ENCODE assay signal across 11 mouse cellular contexts in the genomic region with DNA sequence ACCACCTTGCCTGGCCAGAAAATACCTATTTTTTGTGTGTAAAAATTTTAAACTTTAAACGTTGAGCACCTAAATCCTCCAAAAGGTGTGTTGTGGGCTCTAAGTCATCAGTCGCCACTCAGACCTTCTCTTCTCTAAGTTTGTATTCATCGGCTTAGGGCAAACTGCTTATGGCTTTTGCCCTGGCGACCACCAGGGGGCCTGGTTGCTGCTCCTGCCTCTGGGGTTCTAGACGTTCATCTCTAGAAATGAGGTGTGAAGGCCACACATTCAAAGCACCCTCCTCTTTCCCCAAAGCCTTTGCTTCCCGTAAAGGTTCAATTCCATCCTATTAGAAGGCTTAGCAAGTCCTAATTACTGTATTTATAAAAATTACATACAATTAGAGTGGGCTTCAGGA.
A peak's percentile ranks its signal among the peaks of the same experiment; 100 is the strongest.
DNase-seq lines count a peak whose midpoint lies in the region; ATAC-seq and TF ChIP-seq lines count a peak whose summit lies in the region.
"Had no signal": no experiment of that assay in that cellular context is flagged by ENCODE, and none has a peak within 500 bp of the region (broad histone marks: within the 10 kb centered on the region; RNA-seq: fewer than 3 reads in every experiment).

No protein-coding gene starts in this region.

- TF ChIP-seq CTCF in layer of hippocampus, adult 2 months (conservative IDR thresholded peaks at IDR 0.05), result peak; percentile 76
- TF ChIP-seq CTCF in bone marrow, adult 2 months (IDR thresholded peaks at IDR 0.05; ENCODE audit: control insufficient read depth, insufficient read depth, low read length), result peak; percentile 63

- ATAC-seq in CD4-positive, CD25-positive, alpha-beta regulatory T cell, adult 4 months, result no peak

- H3K4me1 ChIP-seq in bone marrow, adult 2 months (ENCODE audit: control insufficient read depth, insufficient read depth, low read length), result no peaks in the 10 kb centered on the region; the same call in 1 of the 2 replicates
- H3K4me1 ChIP-seq: heart, embryonic 15.5 days; limb, embryonic 12.5 days had no signal

- H3K4me3 ChIP-seq in layer of hippocampus, adult 2 months, result no peak overlapping the region
- H3K4me3 ChIP-seq in bone marrow, adult 2 months (replicated peaks; ENCODE audit: control insufficient read depth, low read depth, low read length), result no peak overlapping the region
- H3K4me3 ChIP-seq: heart, embryonic 15.5 days; limb, embryonic 12.5 days; myocyte had no signal

- WGBS in bone marrow, adult 2 months, result 30% methylated on average over 6 of the region's 6 CpGs

- H3K27ac ChIP-seq in layer of hippocampus, adult 2 months, result no peak overlapping the region
- H3K27ac ChIP-seq in bone marrow, adult 2 months (ENCODE audit: control insufficient read depth, insufficient read depth, low read depth, low read length, poor library complexity), result no peak overlapping the region
- H3K27ac ChIP-seq: heart, embryonic 15.5 days; limb, embryonic 12.5 days had no signal

- peak; percentile 37 for DNase-seq in CD4-positive, CD25-positive, alpha-beta regulatory T cell, adult 2 months (ENCODE audit: low read depth, low spot score)
- no peak for DNase-seq in layer of hippocampus, adult 2 months (ENCODE audit: low spot score in 2 of 2)
- DNase-seq in layer of hippocampus, adult 18-20 months (ENCODE audit: low spot score in 2 of 2), result no peak
- peak; percentile 6 for DNase-seq in naive thymus-derived CD4-positive, alpha-beta T cell, adult 2 months (ENCODE audit: low read depth)
- no peak for DNase-seq in left cerebral cortex, adult 8-10 months (ENCODE audit: low spot score in 2 of 2)
- DNase-seq in layer of hippocampus, postnatal 10 days (ENCODE audit: low spot score in 2 of 2), result no peak

- no peak for TF ChIP-seq POLR2A in bone marrow, adult 2 months (IDR thresholded peaks at IDR 0.05; ENCODE audit: borderline replicate concordance, control insufficient read depth, low read depth, low read length)

Comparison
In these comparisons a context has a peak if more than half of its experiments do, and no peak if none do; other contexts are left out.
1. DNase-seq: peak in CD4-positive, CD25-positive, alpha-beta regulatory T cell, adult 2 months (single experiment) and naive thymus-derived CD4-positive, alpha-beta T cell, adult 2 months (single experiment); none in layer of hippocampus, adult 2 months (0 of 2), layer of hippocampus, adult 18-20 months (0 of 2), left cerebral cortex, adult 8-10 months (0 of 2) and layer of hippocampus, postnatal 10 days (0 of 2).